Mouse (Mus musculus) hindbrain, embryonic 13.5 days (tissue): ENCODE measurements around the gene Stmnd1. TPM values are rescaled to one million over a fixed set of nuclear protein-coding genes. Genes with fewer than 3 reads are reported as not detected.

ENCODE experiments used
- polyA plus RNA-seq: library from polyadenylated mRNA; unstranded; fragments of >200 nt; fragmentation: Nextera tagmentation; extraction: Ambion mirVana; gene quantifications from 2 replicates; pipeline ENCODE4 v1.2.1, GENCODE M21; 2015

Gene Stmnd1
- polyA plus RNA-seq, 1 experiment from 2014 or later = not detected

Other genes starting within 250 kb of the Stmnd1 start
- 2.1 and 2.3 TPM in 2 replicates for gene Rbm24, start 144.7 kb downstream of the Stmnd1 start, polyA plus RNA-seq
- gene Cap2, start 228.1 kb downstream of the Stmnd1 start, polyA plus RNA-seq = 5.6 and 6.3 TPM in 2 replicates